Mouse (Mus musculus) ZHBTc4 (cell line): ENCODE results near the gene Fam174b.
A peak's percentile ranks its signal among the peaks of the same experiment; 100 is the strongest.

Experiments used
- DNase-seq: peaks from one replicate; pipeline ENCODE4 v3.0.0-alpha.2; 2011; ENCODE audit warnings: low read depth, low spot score

Fam174b gene

GRCm38 (mm10) chr7:73740111-73741035, at the start of gene Fam174b:
Gene Fam174b (plus strand): TSS chr7:73740302.
- DNase-seq = peak; percentile 82

- DNase-seq = no peak
These were observed 43.0 kb upstream of the Fam174b start for GRCm38 (mm10) chr7:73697092-73697491.

- DNase-seq = no peak
These were observed 35.8 kb upstream of the Fam174b start for GRCm38 (mm10) chr7:73704305-73704704.

- DNase-seq = no peak
These were observed 26.6 kb upstream of the Fam174b start for GRCm38 (mm10) chr7:73713506-73713905.

- DNase-seq = no peak
These were observed 24.0 kb upstream of the Fam174b start for GRCm38 (mm10) chr7:73715928-73716749.

GRCm38 (mm10) chr7:73716841-73717240, 23.3 kb upstream of the Fam174b start:
- no peak for DNase-seq

GRCm38 (mm10) chr7:73718031-73718430, 22.1 kb upstream of the Fam174b start:
- no peak for DNase-seq

- DNase-seq = no peak
These were observed 21.6 kb upstream of the Fam174b start for GRCm38 (mm10) chr7:73718497-73719007.

- DNase-seq = no peak
These were observed 19.1 kb upstream of the Fam174b start for GRCm38 (mm10) chr7:73721046-73721445.

- DNase-seq = no peak
These were observed 18.3 kb upstream of the Fam174b start for GRCm38 (mm10) chr7:73721764-73722163.

- peak; percentile 50 for DNase-seq
These were observed 10.2 kb upstream of the Fam174b start for GRCm38 (mm10) chr7:73729913-73730312.

- DNase-seq = no peak
These were observed 9.6 kb upstream of the Fam174b start for GRCm38 (mm10) chr7:73730430-73731022.

- peak; percentile 34 for DNase-seq
These were observed 4.1 kb upstream of the Fam174b start for GRCm38 (mm10) chr7:73736046-73736445.

- no peak for DNase-seq
These were observed 1.3 kb downstream of the Fam174b start for GRCm38 (mm10) chr7:73741392-73741791.

- no peak for DNase-seq
These were observed 1.7 kb downstream of the Fam174b start for GRCm38 (mm10) chr7:73741841-73742240.

- DNase-seq = no peak
These were observed 3.0 kb downstream of the Fam174b start for GRCm38 (mm10) chr7:73743144-73743543.

GRCm38 (mm10) chr7:73743831-73744370, 3.8 kb downstream of the Fam174b start:
- DNase-seq = no peak

GRCm38 (mm10) chr7:73745903-73746302, 5.8 kb downstream of the Fam174b start:
- no peak for DNase-seq

- DNase-seq = no peak
These were observed 6.7 kb downstream of the Fam174b start for GRCm38 (mm10) chr7:73746836-73747235.

GRCm38 (mm10) chr7:73747531-73747930, 7.4 kb downstream of the Fam174b start:
- no peak for DNase-seq

- no peak for DNase-seq
These were observed 8.5 kb downstream of the Fam174b start for GRCm38 (mm10) chr7:73748437-73749108.
